Mouse (Mus musculus) limb, embryonic 15.5 days (tissue): Measurements from ENCODE around the gene Hs3st5. TPM values are rescaled to one million over a fixed set of nuclear protein-coding genes. Genes with fewer than 3 reads are reported as not detected.
"Not testable (repeated sequence)": the region's sequence is repeated elsewhere in the genome, so short reads cannot be mapped to it uniquely, and the experiment has no call there.

Experiments
- ATAC-seq: fragments of 200-750 bp; cut with Nextera tagmentation; 2 replicates; pipeline ENCODE4 v1.8.0; 2017; ENCODE audit warnings: low read depth, moderate TSS enrichment; ENCODE audit not compliant: insufficient number of reproducible peaks, low FRiP score, low TSS enrichment
- H3K27ac ChIP-seq: fragments of 300-500 bp; sonication (generic); 2 replicates; pipeline ENCODE4 v1.5.1; 2015; ENCODE audit warnings: moderate library complexity, mild to moderate bottlenecking, inconsistent platforms
- H3K27me3 ChIP-seq: fragments of 300-500 bp; sonication (generic); 2 replicates; pipeline ENCODE4 v1.6.1; 2015; ENCODE audit warnings: inconsistent platforms
- H3K36me3 ChIP-seq: fragments of 300-500 bp; sonication (generic); 2 replicates; pipeline ENCODE4 v1.6.1; 2015; ENCODE audit warnings: inconsistent platforms
- H3K4me1 ChIP-seq: fragments of 300-500 bp; sonication (generic); 2 replicates; pipeline ENCODE4 v1.6.1; 2015; ENCODE audit warnings: inconsistent platforms
- H3K4me2 ChIP-seq: fragments of 300-500 bp; sonication (generic); 2 replicates; pipeline ENCODE4 v1.6.1; 2015; ENCODE audit warnings: mild to moderate bottlenecking, inconsistent platforms
- H3K4me3 ChIP-seq: fragments of 300-500 bp; sonication (generic); 2 replicates; pipeline ENCODE4 v1.5.1; 2015; ENCODE audit warnings: mild to moderate bottlenecking, inconsistent platforms
- H3K9ac ChIP-seq: fragments of 300-500 bp; sonication (generic); 2 replicates; pipeline ENCODE4 v1.6.1; 2015; ENCODE audit warnings: inconsistent platforms
- H3K9me3 ChIP-seq: fragments of 300-500 bp; sonication (generic); 2 replicates; pipeline ENCODE4 v1.6.1; 2016; ENCODE audit warnings: inconsistent platforms
- WGBS: fragments of 180-500 bp; shearing (Covaris S2); methylation state at CpG from one replicate; pipeline ENCODE4 v1.1.7; 2015; 5-methylcytosine and 5-hydroxymethylcytosine counted together
- polyA plus RNA-seq: library from polyadenylated mRNA; unstranded; fragments of >200 nt; fragmentation: Nextera tagmentation; extraction: Ambion mirVana; gene quantifications from 2 replicates; pipeline ENCODE4 v1.2.1, GENCODE M21; 2015

Gene Hs3st5
- polyA plus RNA-seq, 1 experiment from 2014 or later, result 2.6 TPM

DNA sequence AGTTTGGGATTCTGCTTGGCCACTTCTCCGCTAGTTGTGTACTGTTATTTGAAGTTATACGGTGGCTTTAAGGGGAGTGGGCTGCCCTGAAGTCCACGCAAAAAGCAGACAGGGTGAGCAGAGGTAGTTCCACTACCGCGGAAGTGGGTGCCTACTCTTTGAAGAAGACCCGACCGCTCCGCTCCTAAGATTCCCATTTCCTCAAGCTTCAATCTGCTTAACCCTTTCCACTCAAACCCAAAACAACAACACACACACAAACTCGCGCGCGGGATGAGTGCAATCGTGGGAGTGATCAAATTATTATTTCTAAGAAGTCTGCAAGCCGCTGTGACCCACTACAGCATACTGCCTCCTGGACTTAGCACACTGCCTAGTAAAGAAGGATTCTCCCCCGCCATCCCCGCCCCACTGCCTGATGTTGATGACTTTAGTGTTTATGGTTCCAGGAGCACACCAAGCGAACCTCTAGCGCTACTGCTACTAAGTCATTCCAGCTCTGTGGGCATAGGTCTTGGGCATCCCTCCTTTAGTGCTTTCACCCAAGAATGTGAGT is 1.5 kb downstream of the Hs3st5 start:
- Histone ChIP-seq H3K27ac (no peak overlapping the region), H3K9ac (no peak overlapping the region), H3K27me3 (peaks cover 29% of the 10 kb centered on the region), H3K4me3 (peak overlapping the region; percentile 60), H3K36me3 (no peaks in the 10 kb centered on the region), H3K4me2 (peak overlapping the region; percentile 97), H3K9me3 (no peaks in the 10 kb centered on the region), H3K4me1 (peaks cover 20% of the 10 kb centered on the region)
- WGBS, result under 1% methylated on average over 18 of the region's 18 CpGs
- ATAC-seq, result no peak

DNA sequence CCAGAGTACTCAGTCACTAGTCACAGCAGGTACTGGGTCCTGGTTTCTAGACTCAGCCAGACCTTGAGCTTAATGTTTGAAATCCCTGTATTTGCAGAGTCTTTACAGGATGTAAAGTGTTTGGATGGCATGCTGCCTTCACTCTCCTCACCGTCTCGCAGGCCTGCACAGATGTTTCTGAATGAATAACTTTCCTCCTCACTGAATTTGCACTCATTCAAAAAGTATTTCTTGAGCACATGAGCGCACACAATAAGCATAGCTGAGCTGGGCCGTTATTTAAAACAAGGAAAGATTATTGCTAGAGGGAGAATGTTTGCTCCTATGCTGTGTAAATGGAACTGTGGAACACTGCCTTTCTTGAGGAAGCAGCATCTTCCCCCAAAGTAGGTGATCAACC is 2.9 kb downstream of the Hs3st5 start:
- no peaks in the 10 kb centered on the region for H3K9me3 ChIP-seq
- peaks cover 29% of the 10 kb centered on the region for H3K27me3 ChIP-seq
- no peak overlapping the region for H3K4me2 ChIP-seq
- peaks cover 20% of the 10 kb centered on the region for H3K4me1 ChIP-seq
- H3K36me3 ChIP-seq, result no peaks in the 10 kb centered on the region
- H3K4me3 ChIP-seq, result no peak overlapping the region
- WGBS, result 61% methylated on average over 4 of the region's 4 CpGs
- H3K9ac ChIP-seq, result no peak overlapping the region
- no peak overlapping the region for H3K27ac ChIP-seq
- ATAC-seq, result no peak

DNA sequence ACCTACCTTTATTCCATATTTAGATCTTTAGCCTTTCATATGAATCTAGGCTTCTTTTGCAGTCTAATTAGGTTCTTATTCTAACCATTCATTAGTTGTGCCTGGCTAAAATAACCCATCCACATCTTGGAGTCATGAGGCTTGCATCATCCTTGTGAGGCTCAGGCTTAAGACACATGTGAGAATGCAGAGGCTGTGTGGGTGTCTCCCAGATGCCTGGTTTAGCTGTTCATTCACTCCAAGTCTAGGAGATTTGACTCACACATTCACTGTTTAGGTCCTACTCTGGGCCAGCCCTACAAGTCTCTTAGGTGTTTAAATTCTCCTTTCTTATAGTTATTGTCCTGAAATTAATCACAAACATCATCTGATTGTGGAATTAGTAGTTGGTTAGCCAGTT is 17.3 kb downstream of the Hs3st5 start:
- H3K4me1 ChIP-seq, result no peaks in the 10 kb centered on the region
- no peaks in the 10 kb centered on the region for H3K9me3 ChIP-seq
- no peak overlapping the region for H3K4me2 ChIP-seq

DNA sequence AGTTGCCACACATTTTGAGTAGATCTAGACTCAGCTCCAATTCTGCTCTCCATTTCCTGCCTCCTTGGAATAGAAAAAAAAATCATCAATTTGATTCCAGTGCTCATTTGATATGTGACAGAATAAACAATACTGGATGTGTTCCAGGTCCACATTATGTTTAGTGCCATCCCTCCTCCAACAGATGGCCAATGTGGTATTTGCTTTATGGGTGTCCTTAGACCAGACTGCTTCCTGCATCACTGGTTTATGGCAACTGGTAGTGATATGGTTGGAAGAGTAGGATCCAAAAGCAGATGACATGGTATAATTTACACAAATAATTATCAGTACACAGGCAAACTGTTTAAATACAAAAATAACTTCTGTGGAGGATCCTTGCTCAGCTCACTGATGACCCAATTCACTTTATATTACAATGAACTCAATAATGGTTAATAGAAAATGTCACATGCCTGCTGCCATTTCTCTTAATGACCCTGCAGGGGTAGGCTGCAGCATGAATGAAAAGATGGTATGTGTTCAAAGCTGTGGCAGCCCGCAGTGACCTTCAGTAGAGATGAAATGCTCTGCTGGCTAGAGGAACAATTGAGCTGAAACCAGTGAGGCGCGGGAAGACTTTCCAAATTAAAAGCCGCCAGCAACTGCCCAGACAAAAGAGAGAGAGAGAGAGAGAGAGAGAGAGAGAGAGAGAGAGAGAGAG is 27.2 kb downstream of the Hs3st5 start:
- no peaks in the 10 kb centered on the region for H3K36me3 ChIP-seq

More for the DNA sequence above, 17.3 kb downstream of the Hs3st5 start:
- Histone ChIP-seq H3K27ac (no peak overlapping the region), H3K9ac (no peak overlapping the region), H3K27me3 (no peaks in the 10 kb centered on the region), H3K4me3 (no peak overlapping the region), H3K36me3 (no peaks in the 10 kb centered on the region)
- no peak for ATAC-seq

GRCm38 (mm10) chr10:36546622-36547021 is 40.0 kb downstream of the Hs3st5 start:
- H3K27ac ChIP-seq, result no peak overlapping the region
- no peak overlapping the region for H3K4me3 ChIP-seq
- H3K36me3 ChIP-seq, result no peaks in the 10 kb centered on the region
- no peak overlapping the region for H3K4me2 ChIP-seq
- H3K27me3 ChIP-seq, result no peaks in the 10 kb centered on the region
- H3K9me3 ChIP-seq, result no peaks in the 10 kb centered on the region
- H3K9ac ChIP-seq, result no peak overlapping the region
- ATAC-seq, result no peak
- WGBS, result 18% methylated on average over 2 of the region's 2 CpGs
- H3K4me1 ChIP-seq, result no peaks in the 10 kb centered on the region

More for the DNA sequence above, 27.2 kb downstream of the Hs3st5 start:
- Histone ChIP-seq H3K4me1 (no peaks in the 10 kb centered on the region), H3K9ac (no peak overlapping the region), H3K4me2 (no peak overlapping the region), H3K27ac (no peak overlapping the region), H3K9me3 (no peaks in the 10 kb centered on the region), H3K27me3 (no peaks in the 10 kb centered on the region), H3K4me3 (no peak overlapping the region)
- WGBS, result 88% methylated on average over 4 of the region's 4 CpGs
- no peak for ATAC-seq

DNA sequence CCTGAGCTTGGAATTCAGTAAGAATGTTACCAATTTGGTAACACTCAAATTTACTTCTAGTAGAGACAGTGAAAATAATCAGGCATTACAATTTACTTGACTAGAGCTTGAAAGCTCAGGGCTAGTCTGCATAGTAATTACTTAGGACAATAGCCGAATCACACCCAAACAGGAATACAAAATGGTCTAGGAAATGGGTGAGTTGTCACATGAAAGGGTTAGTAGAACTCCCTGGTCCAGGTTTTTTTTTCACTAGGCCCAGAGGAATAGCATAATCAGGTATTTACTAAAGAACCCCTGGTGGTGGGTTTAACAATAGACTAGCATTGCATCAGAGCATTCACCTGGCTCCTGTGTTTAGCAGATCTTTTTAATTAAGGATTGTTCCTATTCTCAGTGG is 41.1 kb downstream of the Hs3st5 start:
- not testable (repeated sequence) for H3K4me1 ChIP-seq, H3K27ac ChIP-seq, H3K4me3 ChIP-seq, H3K27me3 ChIP-seq, H3K9me3 ChIP-seq, H3K4me2 ChIP-seq, H3K9ac ChIP-seq, ATAC-seq, H3K36me3 ChIP-seq
- WGBS, result 77% methylated on average over 1 of the region's 1 CpGs

DNA sequence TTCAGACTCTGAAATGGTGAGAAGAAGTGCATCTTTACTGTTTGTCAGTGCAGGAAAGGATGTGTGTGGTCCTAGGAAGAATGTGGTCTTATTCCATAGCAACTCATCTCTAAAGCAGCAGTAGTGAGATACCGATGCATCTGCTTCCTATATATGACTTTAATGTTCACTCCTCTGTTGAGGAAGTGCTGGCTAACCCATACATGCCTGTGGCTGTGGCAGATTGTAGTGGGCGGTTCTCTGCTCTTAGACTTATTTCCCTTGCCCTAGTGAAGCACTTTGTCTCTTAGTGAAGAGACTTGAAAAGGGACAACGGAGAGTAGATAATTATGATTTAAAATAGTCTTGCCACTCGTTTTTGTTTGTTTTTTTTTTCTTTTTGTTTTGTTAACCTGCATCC is 47.4 kb downstream of the Hs3st5 start:
- ATAC-seq, result no peak
- H3K9ac ChIP-seq, result no peak overlapping the region
- no peak overlapping the region for H3K27ac ChIP-seq
- 68% methylated on average over 4 of the region's 4 CpGs for WGBS
- H3K4me3 ChIP-seq, result no peak overlapping the region
- H3K9me3 ChIP-seq, result no peaks in the 10 kb centered on the region
- H3K36me3 ChIP-seq, result no peaks in the 10 kb centered on the region
- H3K4me2 ChIP-seq, result no peak overlapping the region
- no peaks in the 10 kb centered on the region for H3K4me1 ChIP-seq
- H3K27me3 ChIP-seq, result no peaks in the 10 kb centered on the region

DNA sequence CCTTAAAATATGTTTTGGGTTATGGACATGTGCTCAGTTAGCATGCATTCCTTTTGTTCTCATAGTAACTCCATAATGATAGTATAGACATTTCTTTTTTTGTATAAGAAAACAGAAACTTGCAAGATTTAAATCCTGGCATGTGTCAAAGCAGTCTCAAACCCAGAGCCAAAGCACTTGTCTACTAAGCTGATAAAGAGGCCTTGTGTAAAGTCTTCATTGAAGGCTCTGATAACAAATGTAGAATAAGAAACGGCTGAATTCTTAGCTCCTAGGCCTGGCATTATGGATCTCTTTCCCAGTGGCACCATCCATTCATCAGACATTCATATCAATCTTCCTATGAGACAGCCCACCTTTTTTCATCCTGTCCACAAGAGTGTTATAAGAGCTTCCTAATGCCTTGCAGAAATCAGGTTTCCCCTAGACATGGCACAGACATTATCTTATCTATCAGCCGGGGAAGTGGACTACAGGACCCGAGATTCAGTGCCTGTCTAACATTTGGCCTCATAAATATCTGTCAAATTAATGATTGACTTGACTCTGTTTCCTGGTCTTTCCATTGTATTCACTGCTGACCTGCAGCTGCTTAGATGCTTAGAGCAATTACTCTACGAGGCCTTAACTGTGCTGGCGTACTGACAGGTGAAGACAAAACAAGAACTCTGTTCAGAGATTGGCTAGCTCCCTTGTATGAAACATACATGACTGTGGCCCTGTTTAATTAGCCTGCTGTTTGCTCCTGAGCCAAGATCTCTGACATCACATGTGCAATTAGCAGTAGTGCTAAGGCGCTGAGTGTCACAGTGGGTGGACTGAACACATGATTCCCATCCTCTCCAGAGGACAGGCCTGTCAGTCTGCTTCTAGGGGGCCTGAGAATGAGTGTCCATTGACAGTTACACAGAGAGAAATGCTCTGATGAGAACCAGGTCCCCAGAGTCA is 48.6 kb downstream of the Hs3st5 start:
- no peak overlapping the region for H3K9ac ChIP-seq
- H3K27ac ChIP-seq, result no peak overlapping the region
- H3K9me3 ChIP-seq, result no peaks in the 10 kb centered on the region
- no peak for ATAC-seq
- 69% methylated on average over 6 of the region's 6 CpGs for WGBS
- H3K4me2 ChIP-seq, result no peak overlapping the region
- H3K4me3 ChIP-seq, result no peak overlapping the region
- no peaks in the 10 kb centered on the region for H3K27me3 ChIP-seq
- H3K4me1 ChIP-seq, result no peaks in the 10 kb centered on the region
- H3K36me3 ChIP-seq, result no peaks in the 10 kb centered on the region

DNA sequence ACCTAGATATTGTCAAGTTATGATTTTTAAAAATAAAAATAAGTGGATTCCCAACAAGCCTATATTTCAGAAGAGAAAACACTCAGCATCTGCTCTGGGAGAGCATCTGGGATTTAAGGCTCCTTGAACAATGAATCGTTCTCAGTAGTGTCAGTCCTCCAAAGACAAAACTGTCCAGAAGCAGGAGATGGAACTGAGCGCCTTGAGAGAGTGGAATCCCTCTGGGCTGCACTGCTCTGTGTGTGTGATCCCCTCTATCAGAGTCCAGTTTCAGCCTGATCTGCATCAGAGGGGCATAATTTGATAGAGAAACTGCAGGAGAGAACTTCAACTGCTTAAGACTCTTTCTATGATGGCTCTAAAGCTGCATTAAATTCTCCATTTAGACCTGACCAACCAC is 49.5 kb downstream of the Hs3st5 start:
- H3K4me3 ChIP-seq, result no peak overlapping the region
- H3K36me3 ChIP-seq, result no peaks in the 10 kb centered on the region
- H3K27me3 ChIP-seq, result no peaks in the 10 kb centered on the region
- no peak overlapping the region for H3K9ac ChIP-seq
- H3K4me1 ChIP-seq, result no peaks in the 10 kb centered on the region
- no peak for ATAC-seq
- H3K9me3 ChIP-seq, result no peaks in the 10 kb centered on the region
- no peak overlapping the region for H3K27ac ChIP-seq
- H3K4me2 ChIP-seq, result no peak overlapping the region
- WGBS, result 79% methylated on average over 2 of the region's 2 CpGs

GRCm38 (mm10) chr10:36557673-36558072 is 51.1 kb downstream of the Hs3st5 start:
- Histone ChIP-seq H3K9me3 (no peaks in the 10 kb centered on the region), H3K4me1 (no peaks in the 10 kb centered on the region), H3K4me3 (no peak overlapping the region), H3K27me3 (no peaks in the 10 kb centered on the region), H3K36me3 (no peaks in the 10 kb centered on the region), H3K27ac (no peak overlapping the region), H3K4me2 (no peak overlapping the region), H3K9ac (no peak overlapping the region)
- WGBS, result 83% methylated on average over 6 of the region's 6 CpGs
- no peak for ATAC-seq

DNA sequence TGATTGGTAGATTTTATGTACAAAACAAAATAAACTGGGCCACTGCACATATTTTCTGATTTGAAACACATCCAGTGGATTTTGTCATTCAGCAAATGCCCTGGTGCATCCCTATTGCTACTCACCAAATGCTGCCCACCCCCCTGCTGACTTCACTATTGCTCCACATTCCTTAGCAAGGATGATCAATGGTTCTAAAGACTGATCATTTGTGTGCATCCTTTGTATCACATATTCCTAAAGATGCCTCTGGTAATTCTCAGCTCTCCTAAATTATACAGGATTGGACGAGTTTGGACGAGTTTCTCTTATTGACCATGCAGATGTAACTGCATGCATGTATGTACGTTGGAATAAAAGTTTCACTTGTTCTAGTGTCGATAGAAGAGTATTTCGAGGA is 52.1 kb downstream of the Hs3st5 start:
- no peak for ATAC-seq
- WGBS, result 83% methylated on average over 5 of the region's 5 CpGs
- H3K27me3 ChIP-seq, result no peaks in the 10 kb centered on the region

GRCm38 (mm10) chr10:36567258-36567657 is 60.6 kb downstream of the Hs3st5 start:
- WGBS, result 33% methylated on average over 2 of the region's 2 CpGs
- Histone ChIP-seq H3K4me3 (no peak overlapping the region), H3K4me2 (no peak overlapping the region), H3K36me3 (no peaks in the 10 kb centered on the region), H3K27ac (no peak overlapping the region), H3K27me3 (no peaks in the 10 kb centered on the region), H3K9ac (no peak overlapping the region), H3K9me3 (no peaks in the 10 kb centered on the region), H3K4me1 (no peaks in the 10 kb centered on the region)
- no peak for ATAC-seq

More for the DNA sequence above, 52.1 kb downstream of the Hs3st5 start:
- Histone ChIP-seq H3K9me3 (no peaks in the 10 kb centered on the region), H3K4me2 (no peak overlapping the region), H3K4me1 (no peaks in the 10 kb centered on the region), H3K27ac (no peak overlapping the region), H3K4me3 (no peak overlapping the region), H3K9ac (no peak overlapping the region), H3K36me3 (no peaks in the 10 kb centered on the region)
